ENCODE assay signal across 9 mouse cellular contexts in genomic region chr4:140679038-140679437, GRCm38 (mm10). TPM values are rescaled to one million over a fixed set of nuclear protein-coding genes. Genes with fewer than 3 reads are reported as not detected.
DNase-seq lines count a peak whose midpoint lies in the region; ATAC-seq and TF ChIP-seq lines count a peak whose summit lies in the region.
"Had no signal": no experiment of that assay in that cellular context is flagged by ENCODE, and none has a peak within 500 bp of the region (broad histone marks: within the 10 kb centered on the region; RNA-seq: fewer than 3 reads in every experiment).

No protein-coding gene starts in this region.

- no peaks in the 10 kb centered on the region for H3K36me3 ChIP-seq in intestine, postnatal 0 days (ENCODE audit: control insufficient read depth, insufficient read depth)
- no peaks in the 10 kb centered on the region for H3K36me3 ChIP-seq in neural tube, embryonic 15.5 days
- H3K36me3 ChIP-seq: midbrain, embryonic 12.5 days had no signal

- no peaks in the 10 kb centered on the region for H3K4me1 ChIP-seq in intestine, postnatal 0 days (replicated peaks; ENCODE audit: control insufficient read depth, insufficient read depth, low read length)
- H3K4me1 ChIP-seq in neural tube, embryonic 15.5 days, result peaks cover 8% of the 10 kb centered on the region

- H3K4me3 ChIP-seq in intestine, postnatal 0 days (ENCODE audit: low read depth, low read length), result no peak overlapping the region
- no peak overlapping the region for H3K4me3 ChIP-seq in neural tube, embryonic 15.5 days (replicated peaks)
- H3K4me3 ChIP-seq: midbrain, embryonic 12.5 days had no signal

- H3K27me3 ChIP-seq in intestine, postnatal 0 days (replicated peaks; ENCODE audit: control insufficient read depth, insufficient read depth, low read length), result no peaks in the 10 kb centered on the region
- H3K27me3 ChIP-seq in neural tube, embryonic 15.5 days (replicated peaks), result no peaks in the 10 kb centered on the region
- H3K27me3 ChIP-seq: midbrain, embryonic 12.5 days had no signal

- WGBS in intestine, postnatal 0 days, result 14% methylated on average over 5 of the region's 5 CpGs
- 19% methylated on average over 5 of the region's 5 CpGs for WGBS in neural tube, embryonic 15.5 days

- intact Hi-C loops in left cerebral cortex, postnatal 4 days (cut with DNase I), result loop anchor here (10.0 kb wide), 1 partner anchor 84 kb away; no protein-coding TSS in a partner anchor

- peak; percentile 47 for DNase-seq in adrenal gland, postnatal 10 days
- DNase-seq in adrenal gland, adult 8-10 months, result no peak
- peak; percentile 55 for DNase-seq in left cerebral cortex, postnatal 4 days
- DNase-seq in left cerebral cortex, adult 8-10 months (ENCODE audit: low spot score in 2 of 2), result no peak
- DNase-seq in cerebellum, adult 9-11 months, result peak; percentile 28
- no peak for DNase-seq in urinary bladder, adult 2 months (ENCODE audit: low spot score)

- no peak overlapping the region for H3K9ac ChIP-seq in intestine, postnatal 0 days (ENCODE audit: low read depth, low read length)
- H3K9ac ChIP-seq in neural tube, embryonic 15.5 days (replicated peaks), result no peak overlapping the region
- H3K9ac ChIP-seq: midbrain, embryonic 12.5 days had no signal

- H3K9me3 ChIP-seq in intestine, postnatal 0 days (ENCODE audit: control insufficient read depth), result no peaks in the 10 kb centered on the region
- no peaks in the 10 kb centered on the region for H3K9me3 ChIP-seq in neural tube, embryonic 15.5 days (replicated peaks)
- H3K9me3 ChIP-seq: midbrain, embryonic 12.5 days had no signal

- H3K27ac ChIP-seq in intestine, postnatal 0 days (ENCODE audit: low read depth, low read length), result no peak overlapping the region
- H3K27ac ChIP-seq in neural tube, embryonic 15.5 days (replicated peaks), result no peak overlapping the region
- H3K27ac ChIP-seq: midbrain, embryonic 12.5 days had no signal

- H3K4me2 ChIP-seq in intestine, postnatal 0 days (replicated peaks; ENCODE audit: low read depth), result no peak overlapping the region
- H3K4me2 ChIP-seq in neural tube, embryonic 15.5 days, result no peak overlapping the region

- ATAC-seq in intestine, postnatal 0 days, result no peak
- peak; percentile 8; the same call in 1 of the 2 replicates for ATAC-seq in neural tube, embryonic 15.5 days (ENCODE audit: low FRiP score)

- TF ChIP-seq CTCF in intestine, postnatal 0 days (IDR thresholded peaks at IDR 0.05; ENCODE audit: low read depth), result peak; percentile 88

RNA-seq across cellular contexts. Expression of gene Arhgef10l, which starts 13.2 kb away (rescaled TPM):
- total RNA-seq in adrenal gland, postnatal 10 days (2021), result 10 to 100 TPM; 17.5 to 25.7 TPM
- 10 to 100 TPM; 13.3 to 46.3 (median 28.5) TPM for total RNA-seq in adrenal gland, adult 8-10 months (2022)
- 10 to 100 TPM; 50.6 to 52.0 TPM for total RNA-seq in left cerebral cortex, postnatal 4 days (2021)
- total RNA-seq in left cerebral cortex, adult 8-10 months (2022), result 10 to 100 TPM; 68.0 to 98.1 (median 77.8) TPM
- polyA plus RNA-seq in intestine, postnatal 0 days (2015; fragmentation: Nextera tagmentation; extraction: Ambion mirVana), result 3.9 and 5.4 TPM in 2 replicates
- polyA plus RNA-seq in neural tube, embryonic 15.5 days (2015; fragmentation: Nextera tagmentation; extraction: Ambion mirVana), result 23.6 and 26.4 TPM in 2 replicates
- 30.0 and 30.8 TPM in 2 replicates for polyA plus RNA-seq in urinary bladder, adult 2 months (2012; rRNA removed)

RNA-seq across cellular contexts. Expression of gene Rcc2, which starts 21.3 kb away (rescaled TPM):
- total RNA-seq in adrenal gland, postnatal 10 days (2021), result 10 to 100 TPM; 69.2 to 74.3 TPM
- total RNA-seq in adrenal gland, adult 8-10 months (2022), result 10 to 100 TPM; 71.0 to 87.5 (median 77.3) TPM
- 10 to 100 TPM; 59.4 to 63.3 TPM for total RNA-seq in left cerebral cortex, postnatal 4 days (2021)
- total RNA-seq in left cerebral cortex, adult 8-10 months (2022), result 10 to 100 TPM; 82.4 to 85.0 (median 84.4) TPM
- 14.6 and 15.6 TPM in 2 replicates for polyA plus RNA-seq in intestine, postnatal 0 days (2015; fragmentation: Nextera tagmentation; extraction: Ambion mirVana)
- polyA plus RNA-seq in neural tube, embryonic 15.5 days (2015; fragmentation: Nextera tagmentation; extraction: Ambion mirVana), result 16.7 and 16.8 TPM in 2 replicates
- polyA plus RNA-seq in urinary bladder, adult 2 months (2012; rRNA removed), result 21.6 and 31.5 TPM in 2 replicates

Comparison
In these comparisons a context has a peak if more than half of its experiments do, and no peak if none do; other contexts are left out.
1. DNase-seq: peak in adrenal gland, postnatal 10 days (single experiment), left cerebral cortex, postnatal 4 days (single experiment) and cerebellum, adult 9-11 months (single experiment); none in adrenal gland, adult 8-10 months (single experiment), left cerebral cortex, adult 8-10 months (0 of 2) and urinary bladder, adult 2 months (single experiment).